Mouse (Mus musculus): ENCODE measurements around the gene Cnpy2. TPM values are rescaled to one million over a fixed set of nuclear protein-coding genes. Genes with fewer than 3 reads are reported as not detected.

The Cnpy2 gene
- polyA plus RNA-seq, 1 experiment from 2014 or later: 329 TPM

DNA sequence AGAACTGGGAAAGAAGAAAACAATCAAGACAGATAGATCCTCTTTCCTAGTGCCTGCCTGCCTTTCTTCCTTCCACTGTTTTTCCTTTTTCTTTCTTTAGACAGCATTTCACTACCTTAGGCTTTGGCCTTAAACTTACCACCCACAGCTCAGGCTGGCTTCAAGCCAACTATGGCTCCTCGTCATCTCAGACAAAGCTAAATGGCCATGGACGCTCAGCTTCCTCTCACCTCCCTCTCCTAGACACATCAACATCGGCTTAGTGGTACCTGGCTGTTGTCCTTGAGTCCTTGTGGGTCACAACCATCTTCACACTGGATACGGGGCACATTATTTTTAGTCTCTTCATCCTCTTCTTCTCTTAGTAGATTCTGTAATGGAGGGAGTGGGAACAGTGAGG, 25.0 kb upstream of the Cnpy2 start:
- no peak overlapping the region for H3K4me3 ChIP-seq
- H3K27ac ChIP-seq: 0 out of 2 replicates have a peak overlapping the region, but pooled peaks have one; percentile 9
- peak; percentile 15; the same call in 1 of the 2 replicates for ATAC-seq (ENCODE audit: borderline replicate concordance, extremely low read depth, low FRiP score, low TSS enrichment)
- H3K9me3 ChIP-seq: no peaks in the 10 kb centered on the region
- no peak overlapping the region for H3K9ac ChIP-seq
- peaks cover 1% of the 10 kb centered on the region; the same call in 1 of the 2 replicates for H3K36me3 ChIP-seq
- H3K4me1 ChIP-seq: peaks cover 13% of the 10 kb centered on the region
- WGBS: 51% methylated on average over 4 of the region's 4 CpGs
- H3K27me3 ChIP-seq: no peaks in the 10 kb centered on the region
- H3K4me2 ChIP-seq: no peak overlapping the region

DNA sequence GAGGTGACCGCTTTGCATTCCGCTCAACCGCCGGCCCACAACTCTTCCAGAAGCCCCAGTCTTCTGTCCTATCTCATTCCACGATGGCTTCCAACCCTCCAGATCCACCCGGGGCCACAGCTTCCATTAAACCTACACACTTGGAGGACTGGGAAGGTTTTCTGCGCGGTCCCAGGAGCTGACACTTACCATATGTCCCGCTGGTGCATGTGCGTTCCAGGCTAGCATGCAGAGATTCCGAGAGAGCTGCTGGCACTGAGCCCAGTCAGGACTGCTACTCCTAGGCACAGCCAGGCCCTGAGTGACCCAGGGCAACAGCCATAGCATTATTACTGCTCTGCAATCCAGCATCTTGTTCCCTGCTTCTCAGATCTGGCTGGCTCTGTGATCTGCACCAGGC, 24.6 kb upstream of the Cnpy2 start:
- ATAC-seq (ENCODE audit: borderline replicate concordance, extremely low read depth, low FRiP score, low TSS enrichment): peak; percentile 72; the same call in 1 of the 2 replicates
- WGBS: 55% methylated on average over 11 of the region's 11 CpGs
- H3K4me3 ChIP-seq: no peak overlapping the region
- peaks cover 17% of the 10 kb centered on the region for H3K4me1 ChIP-seq
- no peaks in the 10 kb centered on the region for H3K27me3 ChIP-seq
- H3K27ac ChIP-seq: 0 out of 2 replicates have a peak overlapping the region, but pooled peaks have one; percentile 9
- no peaks in the 10 kb centered on the region for H3K9me3 ChIP-seq
- H3K9ac ChIP-seq: no peak overlapping the region
- H3K36me3 ChIP-seq: no peaks in the 10 kb centered on the region
- no peak overlapping the region for H3K4me2 ChIP-seq

DNA sequence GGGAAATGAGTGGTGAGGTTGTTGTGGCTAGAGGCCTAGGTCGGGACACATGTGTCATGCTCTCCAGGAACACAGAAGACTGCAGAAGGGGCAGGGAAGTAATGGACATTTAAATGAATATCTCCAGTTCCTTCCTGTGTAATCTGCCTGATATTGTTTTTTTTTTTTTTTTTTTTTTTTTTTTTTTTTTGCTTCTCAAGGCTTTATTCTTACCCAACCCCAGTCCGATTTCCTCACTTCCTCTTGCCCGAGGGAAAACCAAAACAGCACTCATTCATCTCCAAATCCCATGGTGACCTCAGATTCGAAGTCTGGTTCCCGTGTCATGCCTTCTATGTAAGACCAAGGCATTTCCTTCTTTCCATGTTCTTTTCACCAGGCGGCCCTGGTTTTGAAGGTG, 24.0 kb upstream of the Cnpy2 start:
- H3K36me3 ChIP-seq: no peaks in the 10 kb centered on the region
- no peak for ATAC-seq (ENCODE audit: borderline replicate concordance, extremely low read depth, low FRiP score, low TSS enrichment)
- no peak overlapping the region for H3K27ac ChIP-seq
- H3K4me1 ChIP-seq: peaks cover 17% of the 10 kb centered on the region
- WGBS: 60% methylated on average over 6 of the region's 6 CpGs
- no peaks in the 10 kb centered on the region for H3K9me3 ChIP-seq
- no peak overlapping the region for H3K4me2 ChIP-seq
- no peaks in the 10 kb centered on the region for H3K27me3 ChIP-seq
- no peak overlapping the region for H3K4me3 ChIP-seq
- H3K9ac ChIP-seq: no peak overlapping the region

DNA sequence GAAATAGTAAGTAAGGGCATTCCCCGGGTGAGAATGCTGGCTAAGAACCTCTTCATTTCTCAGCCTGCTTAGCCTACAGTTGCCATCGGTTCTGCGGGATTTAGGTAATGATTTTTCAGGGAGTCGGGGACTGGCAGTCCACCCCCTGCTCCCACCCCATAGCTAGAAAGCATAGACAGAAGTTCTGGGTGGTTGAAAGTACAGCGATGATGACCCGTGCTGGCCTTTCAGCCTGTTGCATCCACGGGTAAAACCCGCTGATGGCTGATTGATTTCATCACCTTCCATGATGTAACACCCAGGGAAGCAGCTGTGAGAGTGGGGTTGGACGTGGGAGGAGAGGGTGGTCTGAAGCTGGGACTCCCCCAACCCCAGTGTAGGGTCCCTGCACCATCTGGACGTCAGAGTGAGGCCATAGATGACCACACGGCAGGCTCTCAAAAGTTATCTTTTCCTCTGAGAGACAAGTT, 23.5 kb upstream of the Cnpy2 start, which contains the start of gene Il23a:
Gene Il23a, minus strand, starts transcription at position 51 of the 470 bp plus-strand sequence.
- Histone ChIP-seq H3K4me1 (peaks cover 17% of the 10 kb centered on the region), H3K9ac (no peak within 1 kb of the TSS), H3K27me3 (no peaks in the 10 kb centered on the region), H3K4me2 (no peak within 1 kb of the TSS), H3K9me3 (no peaks in the 10 kb centered on the region), H3K27ac (0 out of 2 replicates have a peak within 1 kb of the TSS, but pooled peaks have one; percentile 9), H3K4me3 (no peak within 1 kb of the TSS), H3K36me3 (no peaks in the 10 kb centered on the region)
- 81% methylated on average over 11 of the region's 11 CpGs for WGBS
- no peak for ATAC-seq (ENCODE audit: borderline replicate concordance, extremely low read depth, low FRiP score, low TSS enrichment)

DNA sequence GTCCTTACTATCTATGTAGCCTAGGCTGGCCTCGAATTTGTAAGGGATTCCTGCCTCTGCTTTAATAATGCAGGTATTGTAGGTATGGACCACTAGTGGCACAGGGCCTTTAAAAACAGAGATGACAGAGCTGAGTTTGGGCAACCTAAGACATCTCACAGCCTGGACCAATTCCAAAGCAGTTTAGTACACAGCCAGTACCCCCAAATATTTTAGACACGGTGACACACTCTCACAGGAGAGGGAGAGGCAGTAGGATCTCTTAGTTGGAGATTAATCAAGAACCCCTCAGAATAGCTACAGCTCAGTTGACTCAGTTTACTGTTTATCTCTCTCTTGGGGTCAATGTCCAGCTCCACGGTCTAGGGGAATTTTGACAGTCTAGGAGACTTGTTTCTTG, 19.9 kb upstream of the Cnpy2 start:
- no peaks in the 10 kb centered on the region for H3K9me3 ChIP-seq
- no peak for ATAC-seq (ENCODE audit: borderline replicate concordance, extremely low read depth, low FRiP score, low TSS enrichment)
- peaks cover 25% of the 10 kb centered on the region for H3K4me1 ChIP-seq
- no peaks in the 10 kb centered on the region for H3K27me3 ChIP-seq
- peak overlapping the region; percentile 54 for H3K4me3 ChIP-seq
- peak overlapping the region; percentile 79 for H3K9ac ChIP-seq
- whole genome bisulfite sequencing: 30% methylated on average over 3 of the region's 3 CpGs
- H3K36me3 ChIP-seq: peaks cover 8% of the 10 kb centered on the region; the same call in 1 of the 2 replicates
- H3K27ac ChIP-seq: peak overlapping the region; percentile 94
- peak overlapping the region; percentile 70 for H3K4me2 ChIP-seq

DNA sequence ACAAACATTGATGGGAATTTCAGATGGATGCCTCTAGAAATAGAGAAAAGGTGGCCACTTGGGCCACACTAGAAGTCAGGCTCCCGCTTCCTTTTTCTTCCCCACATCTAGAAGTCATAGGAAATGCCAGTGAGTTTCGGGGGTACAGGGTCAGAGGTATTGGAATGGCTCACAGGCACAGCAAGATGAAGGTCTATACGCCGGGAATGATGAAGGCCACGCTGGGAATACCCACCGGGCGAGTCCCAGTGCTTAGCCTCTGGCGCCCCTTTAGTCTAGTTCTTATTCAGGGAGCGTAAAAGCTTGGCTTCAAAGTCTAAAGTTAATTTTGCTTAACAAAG, 19.5 kb upstream of the Cnpy2 start:
- Histone ChIP-seq H3K9ac (peak overlapping the region; percentile 79), H3K36me3 (peaks cover 8% of the 10 kb centered on the region; the same call in 1 of the 2 replicates), H3K9me3 (no peaks in the 10 kb centered on the region), H3K4me2 (peak overlapping the region; percentile 70), H3K4me3 (peak overlapping the region; percentile 54), H3K4me1 (peaks cover 21% of the 10 kb centered on the region), H3K27ac (peak overlapping the region; percentile 94), H3K27me3 (no peaks in the 10 kb centered on the region)
- peak; percentile 46 for ATAC-seq (ENCODE audit: borderline replicate concordance, extremely low read depth, low FRiP score, low TSS enrichment)
- 0% methylated on average over 9 of the region's 9 CpGs for WGBS

DNA sequence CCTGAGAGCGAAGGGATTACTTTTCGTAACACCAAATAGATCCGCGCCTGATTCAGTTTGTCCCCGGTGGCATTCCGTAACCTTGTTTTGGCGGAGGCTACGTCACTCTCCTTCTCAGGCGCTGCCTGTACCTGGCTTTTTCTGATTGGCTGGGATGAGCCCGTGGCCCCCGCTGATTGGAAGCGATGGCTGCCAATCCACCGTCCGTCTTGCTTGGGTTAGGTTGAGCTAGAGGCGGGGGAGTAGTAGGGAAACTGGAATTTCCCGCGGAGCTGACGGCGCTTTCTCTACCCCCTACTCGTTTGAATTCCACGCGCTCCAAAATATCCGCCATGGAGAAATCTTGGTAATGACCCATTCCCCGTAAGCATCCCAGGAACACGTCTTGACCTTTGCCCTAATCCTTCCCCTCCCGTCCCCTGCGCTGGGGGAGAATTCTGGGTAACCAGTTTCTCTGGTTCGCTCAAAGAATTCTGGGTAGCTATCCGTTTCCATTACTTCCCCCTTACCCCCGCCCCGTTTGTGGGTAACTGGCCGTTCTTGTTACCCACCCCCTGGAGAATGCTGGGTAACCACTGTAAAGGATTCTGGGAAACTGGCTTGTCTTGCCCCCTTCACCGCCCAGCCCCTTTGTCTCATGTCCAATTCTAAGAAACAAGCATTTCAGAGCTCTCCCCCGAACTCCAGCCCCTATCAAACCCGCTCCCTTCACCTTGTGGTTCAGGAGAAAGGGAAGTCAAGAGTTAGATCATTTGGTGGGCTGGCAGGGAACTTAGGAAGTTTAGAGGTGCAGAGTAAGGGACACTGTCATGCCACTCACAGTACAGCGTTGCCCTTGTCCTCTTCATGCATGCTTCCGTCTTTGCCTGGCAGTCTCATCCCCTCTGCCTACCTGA, 18.9 kb upstream of the Cnpy2 start, which contains the start of gene Pan2:
Gene Pan2, plus strand, starts transcription at position 210 of the 896 bp plus-strand sequence.
- peaks cover 13% of the 10 kb centered on the region; the same call in 1 of the 2 replicates for H3K36me3 ChIP-seq
- peak within 1 kb of the TSS; percentile 78 for H3K4me2 ChIP-seq
- H3K9me3 ChIP-seq: no peaks in the 10 kb centered on the region
- no peaks in the 10 kb centered on the region for H3K27me3 ChIP-seq
- H3K9ac ChIP-seq: peak within 1 kb of the TSS; percentile 79
- peak within 1 kb of the TSS; percentile 94 for H3K27ac ChIP-seq
- WGBS: 1% methylated on average over 37 of the region's 37 CpGs
- H3K4me1 ChIP-seq: peaks cover 17% of the 10 kb centered on the region
- ATAC-seq (ENCODE audit: borderline replicate concordance, extremely low read depth, low FRiP score, low TSS enrichment): peak; percentile 99
- H3K4me3 ChIP-seq: peak within 1 kb of the TSS; percentile 54

DNA sequence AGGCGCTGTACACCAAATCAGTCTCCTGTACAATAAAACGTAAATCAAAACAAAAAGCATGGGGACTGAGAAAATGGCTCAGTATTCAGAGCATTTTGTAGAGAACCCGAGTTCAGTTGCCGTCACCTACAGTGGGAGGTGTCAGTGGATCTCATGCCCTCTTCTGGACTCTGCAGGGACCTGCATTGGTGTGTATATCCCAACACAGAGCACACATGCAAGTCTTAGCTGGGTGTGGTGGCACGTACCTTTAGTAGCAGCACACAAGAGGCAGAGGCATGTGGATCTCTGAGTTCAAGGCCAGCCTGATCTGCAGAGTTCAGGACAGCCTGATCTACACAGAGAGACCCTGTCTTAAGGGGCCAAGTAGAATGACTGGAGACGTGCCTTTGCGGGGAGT, 12.6 kb upstream of the Cnpy2 start:
- H3K4me3 ChIP-seq: no peak overlapping the region
- no peak for ATAC-seq (ENCODE audit: borderline replicate concordance, extremely low read depth, low FRiP score, low TSS enrichment)
- peaks cover 55% of the 10 kb centered on the region for H3K36me3 ChIP-seq
- no peaks in the 10 kb centered on the region for H3K9me3 ChIP-seq
- WGBS: 87% methylated on average over 7 of the region's 7 CpGs
- no peak overlapping the region for H3K9ac ChIP-seq
- H3K27me3 ChIP-seq: no peaks in the 10 kb centered on the region
- H3K4me1 ChIP-seq: peaks cover 11% of the 10 kb centered on the region
- no peak overlapping the region for H3K27ac ChIP-seq
- no peak overlapping the region for H3K4me2 ChIP-seq

DNA sequence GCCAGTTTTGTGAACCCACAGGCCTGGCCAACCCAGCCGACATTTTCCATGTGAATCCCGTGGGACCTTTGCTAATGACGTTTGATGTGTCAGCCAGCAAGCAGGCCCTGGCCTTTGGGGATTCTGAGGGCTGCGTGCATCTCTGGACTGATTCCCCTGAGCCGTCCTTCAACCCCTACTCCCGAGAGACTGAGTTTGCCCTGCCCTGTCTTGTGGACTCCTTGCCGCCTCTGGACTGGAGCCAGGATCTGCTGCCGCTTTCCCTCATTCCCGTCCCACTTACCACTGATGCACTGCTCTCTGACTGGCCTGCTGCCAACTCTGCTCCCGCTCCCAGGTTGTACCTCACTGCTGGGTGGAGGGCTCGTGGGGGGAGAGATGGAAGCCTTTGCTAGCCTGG, 12.1 kb upstream of the Cnpy2 start:
- Histone ChIP-seq H3K36me3 (peaks cover 61% of the 10 kb centered on the region), H3K27me3 (no peaks in the 10 kb centered on the region), H3K4me1 (peaks cover 10% of the 10 kb centered on the region), H3K4me3 (no peak overlapping the region), H3K27ac (0 out of 2 replicates have a peak overlapping the region, but pooled peaks have one; percentile 20), H3K9ac (no peak overlapping the region), H3K4me2 (no peak overlapping the region), H3K9me3 (no peaks in the 10 kb centered on the region)
- WGBS: 33% methylated on average over 11 of the region's 11 CpGs
- ATAC-seq (ENCODE audit: borderline replicate concordance, extremely low read depth, low FRiP score, low TSS enrichment): peak; percentile 46

DNA sequence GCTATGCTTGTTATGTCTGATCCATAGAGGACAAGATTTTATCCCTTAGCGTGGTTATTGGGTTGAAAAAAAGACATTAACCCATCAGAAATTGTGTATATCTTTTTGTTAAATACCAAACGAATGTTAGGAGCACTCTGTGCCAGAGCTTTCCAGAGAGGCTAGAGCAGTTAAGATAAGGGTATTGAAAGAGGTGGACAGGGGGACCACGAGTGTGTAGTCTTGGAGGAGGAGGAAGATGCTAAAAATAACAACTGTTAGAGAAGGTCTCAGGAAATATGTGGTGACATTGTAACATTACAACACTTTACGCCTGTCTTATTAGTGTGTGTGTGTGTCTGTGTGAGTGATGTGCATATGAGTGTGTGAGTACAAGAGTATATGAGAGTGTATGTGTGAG, 11.4 kb upstream of the Cnpy2 start:
- Histone ChIP-seq H3K4me1 (peaks cover 10% of the 10 kb centered on the region), H3K36me3 (peaks cover 64% of the 10 kb centered on the region), H3K9me3 (no peaks in the 10 kb centered on the region), H3K4me3 (no peak overlapping the region), H3K27ac (no peak overlapping the region), H3K27me3 (no peaks in the 10 kb centered on the region), H3K4me2 (no peak overlapping the region), H3K9ac (no peak overlapping the region)
- ATAC-seq (ENCODE audit: borderline replicate concordance, extremely low read depth, low FRiP score, low TSS enrichment): no peak
- WGBS: 62% methylated on average over 4 of the region's 4 CpGs

DNA sequence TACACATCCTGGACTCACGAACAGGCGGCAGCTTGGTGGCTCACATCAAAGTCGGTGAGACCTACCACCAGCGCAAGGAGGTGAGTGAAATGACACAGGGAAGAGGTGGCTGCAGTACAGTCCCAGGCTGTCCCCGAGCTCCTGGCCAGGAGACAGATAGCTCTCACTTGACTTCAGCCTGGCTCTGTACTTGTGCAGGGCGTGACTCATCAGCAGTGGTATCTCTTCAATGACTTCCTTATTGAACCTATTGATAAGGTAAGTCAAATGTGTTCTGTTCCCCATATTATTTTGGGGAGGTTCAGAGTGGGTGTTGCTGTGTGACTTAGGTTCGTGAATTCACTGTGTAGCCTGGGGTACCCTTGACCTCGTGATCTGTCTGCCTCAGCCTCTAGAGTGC, 6.7 kb upstream of the Cnpy2 start:
- no peaks in the 10 kb centered on the region for H3K27me3 ChIP-seq
- H3K27ac ChIP-seq: no peak overlapping the region
- no peak overlapping the region for H3K4me2 ChIP-seq
- H3K36me3 ChIP-seq: peaks cover 71% of the 10 kb centered on the region
- WGBS: 88% methylated on average over 8 of the region's 8 CpGs
- no peaks in the 10 kb centered on the region for H3K9me3 ChIP-seq
- H3K4me1 ChIP-seq: 0 out of 2 replicates have a peak, but pooled peaks cover under 1% of the 10 kb centered on the region
- ATAC-seq (ENCODE audit: borderline replicate concordance, extremely low read depth, low FRiP score, low TSS enrichment): no peak
- H3K9ac ChIP-seq: no peak overlapping the region
- no peak overlapping the region for H3K4me3 ChIP-seq

DNA sequence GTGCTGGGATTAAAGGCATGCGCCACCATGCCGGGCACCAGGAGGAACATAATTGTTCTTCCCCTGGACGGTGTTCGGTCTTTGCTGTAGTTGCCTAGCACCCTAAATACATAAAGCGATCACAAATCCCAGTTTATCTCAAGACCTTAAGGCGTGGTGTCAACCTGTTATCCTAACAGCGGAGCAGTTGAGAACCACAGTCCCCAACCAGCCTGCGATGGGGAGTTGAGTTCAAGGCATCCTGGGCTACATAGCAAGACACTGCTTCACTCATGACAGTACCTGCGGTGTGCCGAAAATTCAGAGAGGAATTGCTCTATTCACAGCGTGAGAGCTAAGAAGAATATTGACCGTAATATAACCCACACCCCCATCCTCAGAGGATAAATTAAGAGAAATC, 618 bp upstream of the Cnpy2 start:
- no peak for ATAC-seq (ENCODE audit: borderline replicate concordance, extremely low read depth, low FRiP score, low TSS enrichment)
- Histone ChIP-seq H3K36me3 (peaks cover 55% of the 10 kb centered on the region), H3K9ac (peak overlapping the region; percentile 97), H3K4me1 (peaks cover 17% of the 10 kb centered on the region), H3K4me3 (peak overlapping the region; percentile 85), H3K27ac (no peak overlapping the region), H3K27me3 (no peaks in the 10 kb centered on the region), H3K9me3 (no peaks in the 10 kb centered on the region), H3K4me2 (peak overlapping the region; percentile 75)
- 53% methylated on average over 12 of the region's 12 CpGs for WGBS
